Mouse (Mus musculus): ENCODE measurements around the gene Mfsd11. TPM values are rescaled to one million over a fixed set of nuclear protein-coding genes. Genes with fewer than 3 reads are reported as not detected.

The Mfsd11 gene
- total RNA-seq (2021), result 10 to 100 TPM; 30.7 to 33.7 TPM
- long read RNA-seq, experiment 1, transcript Mfsd11-201 (13 exons, 3,298 nt), result major isoform, 5 of 32 reads
- long read RNA-seq, experiment 1, partial matches to known transcripts, result 4 of 32 reads
- long read RNA-seq, experiment 1, other reads (novel, unspliced or antisense), result 22 of 32 reads
- long read RNA-seq, experiment 2, transcript Mfsd11-201 (13 exons, 3,298 nt), result major isoform, 5 of 13 reads
- long read RNA-seq, experiment 2, partial matches to known transcripts, result 0 of 13 reads
- long read RNA-seq, experiment 2, other reads (novel, unspliced or antisense), result 8 of 13 reads

DNA sequence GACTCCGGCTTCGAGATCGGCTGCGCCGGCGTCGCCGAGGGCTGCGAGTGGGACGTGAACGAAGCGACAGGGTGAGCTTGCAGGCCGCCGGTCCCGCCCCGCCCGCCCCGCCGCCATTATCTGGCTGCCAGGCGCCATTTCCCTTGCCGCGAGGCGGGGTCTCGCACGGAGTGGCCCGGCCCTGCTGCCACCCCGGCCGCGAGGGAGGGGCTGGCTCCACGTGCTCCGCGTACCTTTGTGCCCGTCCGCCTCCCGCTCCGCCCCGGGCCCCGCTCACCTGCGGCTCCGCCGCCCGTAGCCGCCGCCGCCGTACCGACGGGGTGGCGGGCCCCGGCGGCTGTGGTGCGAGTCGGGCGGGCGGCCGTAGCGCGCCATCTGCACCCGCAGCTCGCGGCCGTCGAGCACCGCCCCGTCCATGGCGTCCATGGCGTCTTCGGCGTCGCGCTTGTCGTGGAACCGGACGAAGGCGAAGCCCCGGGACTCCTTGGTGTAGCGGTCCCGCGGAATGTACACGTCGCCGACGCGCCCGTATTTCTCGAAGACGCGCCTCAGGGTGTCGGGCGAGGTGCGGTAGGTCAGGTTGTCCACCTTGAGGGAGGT is at the start of gene Mfsd11:
Gene Mfsd11 (plus strand): TSS at position 150 of the 600 bp plus-strand sequence.
- DNase-seq, result peak; percentile 79 to 89

DNA sequence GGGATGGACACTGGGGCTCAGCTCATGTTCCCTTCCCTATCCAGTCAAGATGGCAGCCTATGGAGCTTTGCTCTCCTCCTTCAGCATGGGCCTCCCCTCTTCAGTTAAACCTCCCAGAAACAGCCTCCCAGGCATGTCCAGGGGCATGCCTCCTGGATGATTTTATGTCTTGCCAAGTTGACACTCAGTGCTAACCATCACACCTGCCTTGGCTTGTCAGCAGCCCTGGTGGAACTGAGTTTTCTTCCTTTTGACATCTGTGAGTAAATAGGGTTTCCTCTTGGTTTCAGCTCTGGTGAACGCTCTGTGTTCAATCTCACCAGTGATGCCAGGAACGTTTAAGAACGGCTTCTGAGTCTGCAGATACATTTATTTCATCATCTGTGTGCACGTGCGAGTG is 49.5 kb upstream of the Mfsd11 start:
- DNase-seq, result no peak

GRCm38 (mm10) chr11:116806136-116807071 is 45.8 kb upstream of the Mfsd11 start:
- peak; percentile 67 to 82 for DNase-seq

DNA sequence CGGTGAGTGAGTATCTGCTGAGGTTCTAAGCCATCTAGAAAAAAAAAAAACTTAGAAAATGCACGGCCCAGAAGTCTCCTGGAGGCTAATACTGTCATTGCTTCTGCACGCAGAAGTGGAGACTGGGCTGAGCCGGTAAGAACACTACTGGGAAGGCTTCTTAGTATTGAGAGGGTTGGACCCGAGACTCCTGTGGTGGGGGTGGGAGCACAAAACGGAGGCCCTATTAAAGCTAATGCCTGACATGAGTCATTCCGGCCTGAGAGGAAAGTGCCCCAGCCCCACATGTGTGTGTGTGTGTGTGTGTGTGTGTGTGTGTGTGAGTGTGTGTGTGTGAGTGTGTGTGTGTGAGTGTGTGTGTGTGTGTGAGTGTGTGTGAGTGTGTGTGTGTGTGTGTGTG is 45.1 kb upstream of the Mfsd11 start:
- DNase-seq, result peak in 1 of 2 experiments; percentile 48

DNA sequence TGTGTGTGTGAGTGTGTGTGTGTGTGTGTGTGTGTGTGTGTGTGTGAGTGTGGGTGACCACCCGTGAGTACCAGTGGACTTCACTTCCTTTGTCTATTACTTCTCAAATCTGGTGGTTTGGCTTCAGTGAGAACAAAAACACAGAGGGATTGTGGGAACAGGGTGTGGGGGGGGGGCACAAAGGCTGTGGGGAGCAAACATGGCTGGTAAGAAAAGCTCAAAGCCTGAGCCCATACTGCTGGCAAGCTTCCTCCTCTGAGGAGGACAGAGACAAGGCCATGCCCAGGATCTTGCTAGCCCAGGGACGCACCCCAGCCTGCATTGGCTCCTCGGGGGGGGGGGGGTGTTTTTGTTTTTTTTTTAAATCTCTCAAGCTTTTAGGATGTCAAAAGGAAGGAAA is 44.7 kb upstream of the Mfsd11 start:
- no peak for DNase-seq

DNA sequence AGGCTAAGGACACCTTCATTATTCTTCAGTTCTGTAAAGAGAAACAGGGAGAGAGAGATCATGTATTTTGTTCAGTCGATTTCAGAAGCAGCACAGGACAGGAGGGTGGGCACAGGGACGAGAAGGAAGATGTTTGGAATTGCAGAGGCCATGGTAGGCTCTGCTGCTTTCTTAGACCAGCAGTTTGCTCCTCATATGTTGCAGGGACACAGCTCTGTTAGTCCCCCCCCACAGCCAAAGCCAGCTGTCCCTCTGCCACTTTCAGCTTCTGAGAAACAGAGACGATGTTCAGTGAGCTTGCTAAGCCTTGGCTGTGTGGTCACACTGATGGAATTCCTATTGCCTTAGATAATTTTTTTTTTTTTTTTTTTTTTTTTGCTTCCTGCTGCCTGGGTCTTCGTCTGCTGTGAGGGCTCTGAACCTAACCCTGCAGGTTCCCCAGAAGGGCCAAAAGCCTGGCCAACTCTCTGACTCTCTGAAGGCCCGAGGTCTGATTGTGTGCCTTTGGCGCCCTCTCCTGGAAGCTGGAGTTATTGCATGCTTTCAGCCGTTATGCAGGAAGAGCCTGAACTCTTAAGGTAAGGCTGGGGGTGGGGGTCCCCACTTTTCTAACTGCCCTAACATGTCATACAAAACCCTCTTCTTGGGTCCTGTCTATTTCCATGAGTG is 44.2 kb upstream of the Mfsd11 start:
- DNase-seq, result peak; percentile 86 to 94

GRCm38 (mm10) chr11:116808811-116809395 is 43.3 kb upstream of the Mfsd11 start:
- DNase-seq, result no peak

- no peak for DNase-seq
These were observed 42.7 kb upstream of the Mfsd11 start for GRCm38 (mm10) chr11:116809520-116809919.

DNA sequence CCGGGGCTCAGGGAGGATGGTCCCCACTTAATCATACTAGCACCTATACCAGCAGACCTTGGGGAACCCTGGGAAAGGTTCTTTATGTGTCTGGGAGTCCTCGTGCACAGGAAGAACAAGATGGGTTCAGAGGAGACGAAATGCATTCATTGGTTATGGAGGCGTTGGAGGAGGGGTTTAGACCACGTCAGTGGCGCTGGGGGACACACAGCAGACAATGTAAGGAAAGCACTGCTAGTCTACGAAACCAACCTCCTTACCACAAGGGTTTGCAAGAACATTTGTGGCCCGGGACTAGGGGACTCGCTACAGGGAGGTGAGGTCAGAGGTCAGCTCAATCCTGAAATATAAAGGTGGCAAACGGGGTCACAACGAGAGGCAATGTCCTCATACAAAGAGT is 41.7 kb upstream of the Mfsd11 start:
- no peak for DNase-seq

GRCm38 (mm10) chr11:116810983-116811901 is 41.0 kb upstream of the Mfsd11 start:
- peak in 1 of 2 experiments; percentile 55 for DNase-seq

DNA sequence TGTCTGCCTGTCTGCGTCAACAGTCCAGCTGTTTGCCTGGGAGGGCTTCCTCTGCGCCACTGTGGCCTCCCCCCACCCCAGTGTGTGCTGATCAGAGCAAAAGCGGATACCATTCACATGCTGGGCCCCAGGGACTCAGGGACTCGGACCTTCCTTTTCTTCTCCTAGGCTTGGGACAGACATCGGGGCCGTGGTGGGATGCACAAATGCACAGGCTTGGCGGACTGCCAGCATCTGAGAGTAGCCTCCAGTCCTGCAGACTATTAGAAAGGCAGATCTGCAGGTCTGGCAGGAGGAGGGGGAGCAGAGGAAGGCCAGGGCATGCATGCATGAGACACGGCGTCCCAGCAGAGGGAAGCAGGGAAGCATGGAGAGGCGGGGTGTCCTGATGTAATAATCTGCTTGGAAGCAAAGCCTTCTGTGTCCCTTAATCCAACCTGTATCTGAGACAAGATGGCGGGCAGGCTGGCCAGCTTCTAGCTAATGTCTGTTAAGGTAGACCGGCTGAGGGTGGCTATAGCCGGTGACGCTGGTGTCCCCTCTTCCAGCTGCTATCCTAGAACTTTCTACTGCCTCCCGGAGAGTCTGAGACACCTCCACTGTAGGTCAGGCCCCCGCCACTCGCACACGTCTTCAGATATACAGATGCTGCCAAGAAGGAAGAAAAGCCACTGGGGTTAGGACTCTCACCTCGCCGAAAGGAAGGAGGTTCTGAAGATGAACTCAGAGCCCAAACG is 39.3 kb upstream of the Mfsd11 start:
- peak in 1 of 2 experiments; percentile 68 for DNase-seq

DNA sequence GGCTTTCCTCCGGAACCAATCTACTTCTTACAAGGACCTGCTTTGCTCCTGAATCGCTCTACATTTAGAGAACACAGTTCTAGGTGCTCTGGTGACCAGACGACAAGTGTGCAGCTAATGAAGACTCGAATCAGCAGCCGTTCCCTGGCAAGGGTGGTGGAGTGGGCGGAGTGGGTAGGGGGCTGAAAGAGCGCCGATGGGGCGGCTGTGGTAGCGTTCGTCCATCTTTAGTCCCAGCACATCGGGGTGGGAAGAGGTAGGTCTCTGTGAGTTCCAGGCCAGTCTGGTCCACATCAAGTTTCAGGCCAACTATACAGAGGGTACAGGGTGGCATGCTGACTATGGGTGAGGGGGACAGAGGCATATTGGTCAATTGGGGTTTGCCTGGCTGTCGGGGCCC is 38.6 kb upstream of the Mfsd11 start:
- DNase-seq, result no peak

DNA sequence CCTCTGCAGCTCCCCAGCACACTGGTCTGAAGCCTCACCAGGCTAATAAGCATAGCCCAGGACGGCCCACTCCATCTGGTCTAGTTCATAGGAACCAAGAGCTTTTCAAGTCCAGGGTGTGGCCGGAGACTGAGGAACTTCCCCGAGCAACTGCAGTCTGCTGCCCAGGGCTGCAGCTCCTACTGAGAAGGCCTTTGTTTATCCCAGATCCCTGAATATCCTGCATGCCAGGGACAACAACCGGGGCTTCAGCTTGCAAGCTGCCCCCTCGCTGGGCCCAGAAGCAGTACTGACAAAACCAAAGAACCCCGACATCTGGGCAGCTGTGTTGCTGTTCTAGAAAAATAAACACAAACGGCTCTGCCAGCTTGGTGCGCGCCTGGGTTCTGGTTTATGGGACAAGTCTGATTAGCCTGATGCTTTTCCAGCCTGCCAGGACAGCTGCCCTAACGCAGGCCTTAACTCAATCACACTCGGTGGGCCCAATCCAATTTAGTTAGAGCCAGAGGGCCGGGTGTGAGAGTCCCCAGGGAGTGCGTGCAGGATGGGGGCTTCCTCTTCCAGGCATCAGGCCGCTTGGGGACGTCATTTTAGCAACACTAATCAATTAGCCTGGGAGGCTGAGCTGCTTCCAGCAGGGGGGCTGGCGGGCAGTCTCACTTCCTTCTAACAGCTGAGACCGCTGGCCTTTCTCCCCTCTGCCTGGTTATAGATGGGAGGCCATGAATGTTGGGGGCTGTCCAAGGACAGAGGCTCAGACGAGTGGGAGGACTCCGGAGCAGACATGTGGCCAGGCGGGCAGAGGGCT is 38.0 kb upstream of the Mfsd11 start:
- peak; percentile 79 to 89 for DNase-seq

DNA sequence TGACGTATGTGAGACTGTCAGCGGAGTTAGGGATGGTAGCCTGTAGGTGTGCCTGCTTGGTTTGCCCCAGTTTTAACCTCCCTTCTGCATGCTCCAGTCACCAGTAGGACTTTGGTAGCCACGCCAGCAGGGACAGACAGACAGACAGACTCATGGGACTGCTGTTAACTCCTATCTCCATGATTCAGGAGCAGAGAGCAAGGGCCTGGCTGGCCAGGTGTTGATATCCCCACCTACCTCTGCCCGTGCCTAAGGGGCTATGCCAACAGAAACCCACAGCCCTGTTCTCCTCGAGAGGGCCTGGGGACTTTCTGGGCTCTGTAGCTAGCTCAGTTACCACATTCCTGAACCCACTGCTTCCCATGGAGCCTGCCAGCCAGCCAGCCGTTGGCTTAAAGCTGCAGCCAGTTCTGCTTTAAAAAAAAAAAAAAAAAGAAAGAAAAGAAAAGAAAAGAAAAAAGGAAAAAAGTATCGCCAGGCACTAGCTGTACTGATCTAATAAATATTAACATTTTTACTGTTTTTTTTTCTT is 37.3 kb upstream of the Mfsd11 start:
- no peak for DNase-seq

DNA sequence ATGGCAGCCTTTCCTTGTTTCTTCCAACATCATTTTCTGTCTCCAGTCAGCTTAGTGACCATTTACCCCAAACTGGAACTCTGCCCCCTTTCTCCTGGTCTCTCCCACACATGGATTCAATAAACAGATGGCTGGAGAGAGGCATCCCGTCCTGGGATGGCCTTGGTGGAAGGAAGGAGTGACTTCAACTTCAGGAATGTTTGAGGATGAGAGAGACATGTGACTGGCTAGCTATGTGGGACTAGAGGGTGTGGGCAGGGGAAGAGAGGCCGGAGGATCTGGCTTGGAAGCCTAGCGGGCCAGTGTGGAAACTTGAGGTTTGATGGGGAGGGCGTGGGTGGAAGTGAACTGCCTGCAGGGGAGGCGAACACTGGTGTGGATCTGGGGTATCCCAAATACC is 35.5 kb upstream of the Mfsd11 start:
- DNase-seq, result peak in 1 of 2 experiments; percentile 72

- DNase-seq, result no peak
These were observed 34.7 kb upstream of the Mfsd11 start for GRCm38 (mm10) chr11:116817567-116817966.

DNA sequence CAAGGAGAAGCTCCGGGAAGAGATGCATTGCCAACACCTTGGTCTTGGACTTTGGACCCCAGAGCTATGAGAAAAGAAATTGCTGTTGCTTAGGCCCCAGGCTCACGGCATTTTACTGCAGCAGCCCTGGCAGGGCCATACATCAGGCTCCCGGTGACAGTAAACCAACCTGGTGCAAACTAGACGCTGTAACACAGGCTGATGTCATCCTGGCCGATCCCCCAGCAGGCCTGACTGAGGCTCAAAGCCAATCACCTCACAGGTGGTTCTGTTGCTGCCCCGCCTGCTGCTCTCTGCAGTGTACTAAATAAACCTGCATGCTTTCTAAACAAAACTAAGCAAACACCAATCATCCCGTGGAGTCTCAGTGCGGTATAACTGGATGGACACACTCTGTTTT is 33.5 kb upstream of the Mfsd11 start:
- no peak for DNase-seq

DNA sequence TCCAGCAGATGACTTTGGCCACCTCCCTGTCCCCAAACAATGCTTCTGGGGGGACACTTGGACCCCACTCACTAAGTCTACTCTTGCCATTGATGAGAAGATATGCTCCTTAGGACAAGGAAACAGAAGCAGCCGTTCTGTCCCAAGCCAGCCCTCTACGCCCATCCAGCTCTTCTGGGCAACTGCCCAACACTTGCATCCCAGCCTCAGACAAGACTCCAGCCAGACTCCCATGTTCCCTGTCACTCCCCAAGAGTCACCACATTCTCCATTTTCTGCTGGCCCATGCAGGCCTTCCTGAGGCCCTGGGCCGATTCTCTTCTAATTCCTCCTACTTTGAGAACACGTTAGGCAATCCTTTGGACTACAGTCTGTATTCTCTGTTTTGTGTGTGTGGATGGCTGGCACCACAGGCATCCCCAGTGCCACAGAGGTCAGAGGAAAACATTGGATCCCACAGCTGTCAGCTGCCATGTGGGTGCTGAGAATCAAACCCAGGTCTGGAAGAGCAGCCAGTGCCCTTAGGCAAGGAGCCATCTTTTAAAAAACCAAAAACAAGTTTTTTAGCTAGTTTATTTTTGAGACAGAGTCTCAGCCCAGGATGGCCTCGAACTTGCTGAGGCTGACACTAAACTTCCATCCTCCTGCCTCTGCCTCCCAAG is 32.2 kb upstream of the Mfsd11 start:
- peak in 1 of 2 experiments; percentile 52 for DNase-seq

All from heart, adult 18-20 months (tissue).